Mouse (Mus musculus) heart, postnatal 4 days (tissue): Measurements from ENCODE around the gene Tdrd3. TPM values are rescaled to one million over a fixed set of nuclear protein-coding genes. Genes with fewer than 3 reads are reported as not detected.

ENCODE experiments used
- DNase-seq: peaks from one replicate; pipeline ENCODE4 v3.0.0; 2021
- total RNA-seq, 2 experiments: library from RNA; stranded (reverse); gene quantifications; 2 replicates each; pipeline ENCODE4 v1.2.3; 2021

The Tdrd3 gene
- total RNA-seq, 2 experiments from 2014 or later, result 36.3 to 38.4 TPM

- DNase-seq, result peak; percentile 14
Measured at GRCm38 (mm10) chr14:87567626-87568446, 151.4 kb downstream of the Tdrd3 start.

GRCm38 (mm10) chr14:87568447-87568908, 152.0 kb downstream of the Tdrd3 start:
- DNase-seq, result peak; percentile 54

GRCm38 (mm10) chr14:87569471-87569870, 153.0 kb downstream of the Tdrd3 start:
- DNase-seq, result no peak

DNA sequence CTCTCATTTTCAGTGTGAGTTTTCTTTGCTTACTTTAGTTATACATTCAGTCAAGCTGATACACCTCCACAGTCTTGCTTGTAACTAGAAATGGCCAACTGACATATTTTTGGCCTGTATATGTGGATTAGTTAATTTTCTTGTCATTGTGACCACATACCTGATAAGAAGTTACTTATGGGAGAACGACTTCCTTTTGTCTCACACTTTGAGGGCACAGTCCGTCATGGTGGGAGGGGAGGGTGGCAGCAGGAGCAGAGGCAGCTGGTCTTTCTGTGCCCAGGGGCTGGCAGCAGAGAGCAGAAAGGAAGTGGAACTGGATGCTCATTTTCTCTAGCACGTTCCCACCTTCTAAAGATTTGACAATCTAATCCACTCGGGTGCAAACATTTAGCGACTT, 156.0 kb downstream of the Tdrd3 start:
- DNase-seq, result no peak

GRCm38 (mm10) chr14:87582610-87583009, 166.2 kb downstream of the Tdrd3 start:
- no peak for DNase-seq
